Mouse (Mus musculus): ENCODE measurements around the gene Cdc16. TPM values are rescaled to one million over a fixed set of nuclear protein-coding genes. Genes with fewer than 3 reads are reported as not detected.
"Not testable (repeated sequence)": the region's sequence is repeated elsewhere in the genome, so short reads cannot be mapped to it uniquely, and the experiment has no call there.

The Cdc16 gene
- 10 to 100 TPM; 30.1 to 31.0 TPM for total RNA-seq (2021)
- long read RNA-seq, experiment 1, transcript Cdc16-201 (18 exons, 2,301 nt) = major isoform, 33 of 40 reads
- long read RNA-seq, experiment 1, partial matches to known transcripts = 1 of 40 reads
- long read RNA-seq, experiment 1, other reads (novel, unspliced or antisense) = 5 of 40 reads
- long read RNA-seq, experiment 2, transcript Cdc16-201 (18 exons, 2,301 nt) = major isoform, 13 of 18 reads
- long read RNA-seq, experiment 2, partial matches to known transcripts = 3 of 18 reads
- long read RNA-seq, experiment 2, other reads (novel, unspliced or antisense) = 2 of 18 reads

DNA sequence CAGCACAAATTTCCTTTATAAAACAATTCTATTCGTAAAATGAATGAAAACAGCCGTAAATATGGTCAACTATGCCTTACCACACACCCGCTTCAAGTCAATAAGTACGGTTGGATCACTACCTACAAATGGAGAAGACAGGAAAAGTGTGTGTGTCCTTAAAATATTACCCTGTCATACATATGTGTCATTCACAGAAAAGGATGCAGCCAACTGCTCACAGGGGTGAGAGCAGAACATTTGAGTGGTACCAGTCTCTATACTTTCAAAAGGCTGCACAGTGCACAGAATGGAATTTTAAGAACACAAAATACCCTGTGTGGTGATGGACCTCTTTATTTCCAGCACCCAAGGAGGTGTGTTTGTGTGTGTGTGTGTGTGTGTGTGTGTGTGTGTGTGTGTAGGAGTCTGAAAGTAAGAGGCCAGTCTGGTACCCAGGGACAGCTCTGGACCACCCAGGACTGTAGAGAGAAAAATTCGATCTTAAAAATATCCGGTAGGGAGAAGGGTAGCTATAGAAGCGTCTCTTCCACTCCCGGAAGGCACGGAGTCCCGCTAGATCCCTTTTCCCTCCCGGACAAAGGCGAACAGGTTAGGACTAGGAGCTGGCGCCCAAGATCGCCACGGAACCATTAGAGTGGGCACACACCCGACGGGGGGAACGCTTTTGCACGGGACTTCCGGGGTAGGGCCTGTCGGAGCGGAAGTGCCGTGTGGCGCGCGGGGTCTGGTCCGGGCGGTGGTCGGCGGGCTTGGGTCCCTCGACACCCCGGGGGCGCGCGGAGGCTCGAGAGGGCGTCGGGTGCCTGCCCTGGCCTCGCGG is at the start of gene Cdc16:
Cdc16 (plus strand) TSS at position 695 of the 823 bp plus-strand sequence.
- peak; percentile 89 to 96 for DNase-seq

DNA sequence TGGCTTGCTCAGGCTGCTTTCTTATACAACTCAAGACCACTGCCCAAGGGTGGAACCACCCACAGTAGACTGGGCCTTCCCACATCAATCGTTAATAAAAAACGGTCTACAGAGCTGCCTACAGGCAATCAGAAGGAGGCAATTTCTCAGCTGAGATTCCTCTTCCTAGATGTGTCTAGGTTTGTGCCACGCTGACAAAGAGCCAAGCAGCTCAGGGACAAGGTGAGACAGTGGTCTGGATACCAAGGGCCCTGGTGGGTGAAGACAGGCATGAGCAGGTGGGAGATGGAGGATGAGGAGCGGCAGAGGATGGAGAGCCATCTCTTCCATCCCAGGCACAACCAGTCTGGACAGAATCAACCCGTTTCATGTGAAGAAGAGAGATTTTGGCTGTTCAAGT is 49.0 kb upstream of the Cdc16 start:
- no peak for DNase-seq

DNA sequence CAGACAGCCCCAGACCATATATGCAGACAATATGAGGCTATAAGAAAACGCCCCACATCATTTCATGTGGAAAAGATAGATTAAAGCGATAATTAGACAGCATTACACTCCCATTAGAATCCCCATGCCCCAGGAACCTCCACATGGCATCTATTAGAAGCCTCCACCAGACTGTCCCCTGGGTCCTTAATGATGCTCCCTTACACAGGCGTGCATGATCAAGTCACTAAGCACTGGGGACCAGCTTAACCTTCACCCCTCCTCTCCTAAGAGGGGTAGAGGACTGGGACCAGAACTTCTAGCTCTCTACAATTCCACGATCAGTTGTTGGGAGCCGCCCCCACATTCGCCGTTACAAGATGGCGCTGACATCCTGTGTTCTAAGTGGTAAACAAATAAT is 38.5 kb upstream of the Cdc16 start:
- no peak for DNase-seq

DNA sequence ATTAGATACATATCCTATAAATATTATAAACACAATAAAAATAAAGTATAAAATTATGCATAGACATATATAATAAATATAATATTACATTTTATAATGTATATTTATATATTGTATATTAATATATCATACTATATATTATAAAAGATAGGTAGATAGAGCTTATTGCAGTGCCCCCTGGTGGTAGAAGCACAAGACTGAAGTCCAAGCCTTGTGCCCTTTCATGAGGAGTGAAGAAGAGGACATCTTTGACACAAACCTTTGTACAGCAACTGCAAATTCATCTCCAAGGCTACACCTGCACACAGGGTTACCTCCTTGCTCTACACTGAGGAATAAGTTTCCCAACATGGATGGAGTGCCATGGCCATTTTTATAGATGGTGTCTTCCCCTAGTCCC is 31.8 kb upstream of the Cdc16 start:
- DNase-seq = peak; percentile 31 to 79

DNA sequence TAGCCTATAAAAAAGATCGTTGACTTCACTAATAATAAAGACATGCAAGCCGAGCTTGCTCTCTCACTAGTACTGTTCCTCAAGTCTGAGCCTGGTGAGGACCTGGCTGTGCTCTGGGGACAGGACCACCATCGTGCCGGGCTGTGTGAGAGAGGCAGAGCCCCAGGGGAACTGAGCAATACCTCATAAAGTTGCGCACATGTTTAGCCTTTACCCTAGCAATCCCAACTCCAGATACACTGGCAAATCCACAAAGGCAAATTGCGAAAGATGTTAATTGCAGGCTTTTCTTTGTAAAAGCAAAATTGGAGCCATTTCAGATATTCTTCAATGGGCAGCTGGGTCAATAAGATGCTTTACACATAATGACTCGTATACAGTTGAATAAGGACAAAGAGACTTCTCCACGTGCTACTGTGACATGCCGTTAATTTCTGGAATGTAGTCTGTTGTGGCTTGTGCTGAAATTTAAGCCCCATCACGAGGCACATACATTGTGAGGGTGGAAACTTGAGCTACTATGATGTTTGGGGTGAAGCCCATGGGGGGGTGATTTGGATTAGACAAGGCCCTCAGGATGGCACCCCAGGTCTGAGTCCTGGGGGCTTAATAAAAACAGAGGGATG is 29.9 kb upstream of the Cdc16 start:
- no peak for DNase-seq

DNA sequence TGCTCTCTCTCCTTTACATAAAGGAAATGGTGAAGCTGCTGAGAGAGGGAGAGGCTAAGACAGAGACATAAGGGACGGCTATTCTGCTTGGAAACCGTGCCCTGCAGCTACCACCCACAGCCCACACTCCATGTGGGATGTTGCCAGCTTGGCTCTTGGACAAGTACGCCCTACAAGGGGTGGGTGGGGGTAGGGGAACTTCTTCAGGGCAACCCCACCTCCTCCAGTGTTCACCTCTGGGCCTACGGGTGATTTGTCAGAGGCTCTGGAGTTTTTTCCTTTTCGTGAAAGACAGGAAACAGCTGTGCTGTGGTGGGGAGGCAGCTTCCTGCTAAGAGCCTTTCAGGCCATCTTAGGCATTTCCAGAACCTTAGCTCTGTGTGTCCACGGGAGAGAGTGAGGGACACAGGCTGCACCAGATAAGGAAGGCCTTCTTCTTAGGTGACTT is 17.1 kb upstream of the Cdc16 start:
- DNase-seq = peak; percentile 58 to 73

DNA sequence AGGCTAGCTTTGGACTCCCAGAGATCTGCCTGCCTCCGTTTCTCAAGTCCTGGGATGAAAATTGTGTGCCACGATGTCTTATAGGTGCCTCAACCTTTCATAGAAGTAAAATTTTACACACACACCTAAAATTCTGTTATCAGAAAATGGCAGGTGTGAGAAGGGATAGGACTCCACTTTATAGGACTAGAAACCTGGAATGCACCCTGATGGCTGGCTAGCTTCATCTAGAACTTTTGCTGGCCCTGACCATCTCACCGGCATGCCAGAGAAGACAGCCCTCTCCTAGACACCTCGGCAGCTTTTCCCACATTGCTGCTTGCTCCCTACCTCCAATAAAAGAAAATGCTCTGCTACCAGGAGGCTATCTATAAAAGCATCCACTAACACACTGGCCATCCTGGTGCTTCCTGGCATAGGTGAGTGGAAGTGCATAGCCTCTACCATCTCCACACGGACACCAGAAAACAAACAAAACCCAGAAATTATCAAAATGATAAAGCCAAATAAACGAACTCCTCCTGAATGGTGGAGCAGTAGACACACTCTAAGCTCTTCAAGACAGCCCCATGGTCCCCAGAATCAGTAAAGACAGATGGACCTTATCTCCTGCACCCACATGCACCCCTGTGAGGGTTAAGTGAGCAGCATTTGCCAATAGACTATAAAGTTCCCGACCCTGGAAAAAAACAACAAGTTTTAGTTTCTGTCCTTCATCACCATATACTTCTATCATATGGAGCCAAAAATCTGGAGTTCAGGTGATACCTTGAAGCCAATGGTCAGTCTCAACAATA is 16.5 kb upstream of the Cdc16 start:
- no peak for DNase-seq

DNA sequence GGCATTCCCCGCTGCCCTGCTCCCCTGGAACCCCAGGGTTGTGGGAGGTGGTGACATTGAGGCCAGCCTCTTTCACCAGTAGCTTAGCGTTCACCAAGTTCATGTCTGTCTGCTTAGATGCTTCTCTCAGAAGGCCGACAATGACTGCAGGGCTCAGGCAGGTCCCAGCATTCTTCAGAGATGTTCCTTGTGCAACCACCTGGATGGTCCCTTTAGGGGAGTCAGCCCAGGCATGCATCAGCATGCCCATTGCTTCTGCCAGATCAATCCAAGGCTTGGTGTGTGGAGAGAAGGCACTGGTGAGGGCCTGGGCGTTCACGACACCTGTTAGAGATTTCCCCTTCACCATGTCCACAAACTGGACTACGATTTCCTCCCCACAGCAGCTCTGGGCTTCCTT is 11.3 kb upstream of the Cdc16 start:
- not testable (repeated sequence) for DNase-seq

DNA sequence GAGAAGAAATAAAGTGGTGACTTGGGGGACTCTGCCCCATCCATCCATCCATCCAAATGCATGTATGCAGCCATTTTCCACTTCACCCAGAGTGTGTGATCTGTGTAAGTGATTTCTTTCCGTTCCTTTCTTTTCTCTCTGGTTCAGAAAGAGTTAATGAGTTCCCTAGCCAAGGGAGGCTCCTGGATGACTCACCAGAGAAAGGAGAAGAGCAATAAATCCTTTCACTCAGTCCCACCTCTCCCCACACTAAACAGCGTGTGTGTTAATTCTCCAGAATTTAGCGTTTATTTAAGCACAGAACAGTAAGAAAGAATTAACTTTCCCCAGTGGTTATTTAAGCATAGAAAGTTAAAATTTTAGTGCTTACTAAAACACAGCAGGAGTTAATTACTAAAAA is 9.8 kb upstream of the Cdc16 start:
- DNase-seq = no peak

DNA sequence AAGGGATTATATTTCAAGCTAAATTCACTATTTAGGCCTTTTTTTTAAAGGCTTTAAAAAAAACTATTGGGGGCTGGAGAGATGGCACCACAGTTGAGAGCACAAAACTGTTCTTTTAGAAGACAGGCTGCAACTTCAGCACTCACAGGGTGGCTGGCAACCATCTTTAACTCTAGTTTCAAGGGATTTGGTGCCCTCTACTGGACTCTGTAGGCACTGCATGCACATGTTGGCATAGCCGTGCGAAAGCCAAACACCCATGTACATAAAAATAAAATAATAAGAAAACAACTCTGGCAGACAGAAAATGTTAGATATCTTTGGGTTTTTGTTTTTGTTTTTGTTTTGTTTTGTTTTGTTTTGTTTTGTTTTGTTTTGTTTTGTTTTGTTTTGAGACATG is 3.8 kb upstream of the Cdc16 start:
- peak; percentile 73 to 92 for DNase-seq

DNA sequence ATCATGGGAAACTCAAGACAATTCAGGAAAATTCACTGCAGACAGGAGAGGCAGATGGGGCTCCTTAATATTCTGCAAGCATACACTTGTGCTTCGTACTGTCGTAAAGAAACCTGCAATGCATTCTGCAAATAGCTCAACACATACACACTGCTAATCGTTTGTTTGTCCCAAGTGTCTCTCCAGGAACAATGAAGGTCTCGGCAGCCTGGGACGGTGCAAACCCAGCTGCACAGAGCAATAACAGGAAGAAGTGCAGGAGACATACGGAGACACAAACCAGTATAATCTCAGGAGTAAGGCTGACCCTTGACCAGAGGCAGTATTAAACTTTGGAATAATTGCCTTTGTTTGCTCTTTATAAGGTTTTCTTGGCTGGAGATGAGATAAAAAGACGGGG is 996 bp upstream of the Cdc16 start:
- no peak for DNase-seq

DNA sequence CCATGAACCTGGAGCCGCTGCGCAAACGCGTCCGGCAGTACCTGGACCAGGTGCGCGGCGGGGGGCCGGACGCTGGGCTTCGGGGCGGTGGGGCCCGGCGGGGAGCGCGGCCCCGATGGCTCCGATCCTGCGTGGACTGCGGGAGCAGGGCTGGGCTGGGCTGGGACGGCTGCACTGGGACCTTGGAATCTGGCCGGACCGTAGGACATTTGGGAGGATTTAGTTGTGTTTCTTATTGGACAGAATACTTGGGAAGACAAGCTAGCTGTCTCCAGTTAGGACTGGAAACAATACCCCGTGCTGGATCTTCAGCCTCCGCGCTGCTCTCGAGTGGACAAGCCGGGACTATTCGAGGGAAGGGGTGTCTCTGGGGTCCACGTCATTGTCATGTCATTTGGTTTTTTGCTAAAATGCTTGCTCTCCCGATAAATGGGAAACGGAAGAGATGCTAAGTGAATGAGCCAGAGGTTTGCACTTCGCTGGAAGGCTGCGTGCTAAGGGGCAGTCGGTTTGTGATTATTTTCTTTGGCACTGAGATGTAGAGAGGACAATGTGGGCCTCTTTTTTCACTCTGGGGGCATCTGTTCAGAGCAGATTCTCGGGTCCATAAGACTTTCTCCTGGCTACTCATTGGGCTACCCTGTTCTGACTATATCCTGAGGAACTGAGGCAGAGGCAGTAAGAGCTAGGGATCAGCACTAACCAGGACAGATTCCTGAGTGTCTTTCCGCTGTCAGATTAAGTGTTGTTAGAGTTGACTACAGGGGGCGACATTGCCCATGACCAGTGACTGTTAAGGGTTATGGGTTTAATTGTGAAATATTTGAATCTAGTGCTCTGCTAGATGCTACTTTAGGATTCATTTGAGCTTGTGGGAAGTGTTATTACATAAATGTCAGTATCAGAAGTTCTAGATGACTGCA is 590 bp downstream of the Cdc16 start:
- DNase-seq = peak; percentile 54 to 68

DNA sequence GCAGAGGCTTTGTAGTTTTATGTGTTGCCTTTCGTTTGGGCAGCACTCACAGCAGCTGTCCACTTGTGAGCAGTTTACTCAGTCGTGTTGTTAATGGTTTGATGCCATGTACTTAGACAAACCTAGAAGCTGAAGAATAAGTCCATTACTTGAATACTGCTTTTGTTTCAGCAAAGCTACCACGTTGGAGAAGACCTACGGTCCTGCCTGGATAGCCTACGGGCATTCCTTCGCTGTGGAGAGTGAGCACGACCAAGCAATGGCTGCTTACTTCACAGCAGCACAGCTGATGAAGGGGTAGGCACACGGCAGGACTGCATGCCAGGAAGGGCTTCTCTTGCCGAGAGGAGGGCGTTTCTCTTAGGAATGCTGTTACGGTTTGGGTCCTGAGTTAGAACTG is 11.7 kb downstream of the Cdc16 start:
- no peak for DNase-seq

DNA sequence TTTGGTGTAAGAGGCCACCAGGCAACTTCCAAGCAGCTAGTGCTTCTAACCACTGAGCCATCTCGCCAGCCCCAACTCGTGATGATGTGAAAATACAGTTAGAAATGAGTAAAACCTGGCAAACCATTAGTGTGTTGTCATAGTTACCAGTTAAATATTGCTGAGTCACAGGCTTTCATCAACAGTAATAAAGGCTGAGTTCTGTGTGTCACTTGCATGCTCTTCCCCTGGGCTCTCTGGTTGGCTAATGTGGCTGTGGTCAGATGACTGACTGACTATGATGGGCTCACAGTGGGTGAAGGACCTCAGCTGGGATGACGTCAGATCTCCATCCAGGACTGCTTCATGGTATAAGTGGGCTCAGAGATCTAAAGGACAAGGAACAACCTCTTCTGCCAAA is 23.1 kb downstream of the Cdc16 start:
- no peak for DNase-seq

DNA sequence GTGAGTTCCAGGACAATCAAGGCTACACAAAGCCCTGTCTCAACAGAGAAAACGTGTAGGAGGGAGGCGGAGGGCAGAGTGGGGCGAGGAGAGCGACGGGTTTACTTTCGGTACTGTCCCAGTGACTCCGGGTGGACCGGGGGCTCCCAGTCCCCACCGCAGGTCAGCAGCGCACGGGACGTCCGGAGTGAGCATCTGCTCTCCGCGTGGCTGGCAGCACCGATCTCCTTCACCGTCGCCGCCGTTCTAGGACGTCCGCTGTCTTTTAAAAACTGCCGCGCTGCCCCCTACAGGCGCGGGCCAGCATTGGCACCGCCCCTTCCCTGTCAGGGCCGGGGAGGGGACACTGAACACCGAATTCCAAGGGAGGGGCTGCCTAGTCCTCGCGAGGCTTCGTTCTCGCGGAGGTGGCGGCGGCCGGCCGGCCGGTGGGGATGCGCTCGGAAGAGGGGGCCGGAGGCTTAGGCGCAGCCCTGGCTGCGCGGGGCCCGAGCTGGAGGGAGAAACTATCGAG is 27.8 kb downstream of the Cdc16 start, which contains the start of gene Upf3a:
Upf3a (plus strand) TSS at position 366 of the 514 bp plus-strand sequence.
- DNase-seq = peak; percentile 92 to 95

DNA sequence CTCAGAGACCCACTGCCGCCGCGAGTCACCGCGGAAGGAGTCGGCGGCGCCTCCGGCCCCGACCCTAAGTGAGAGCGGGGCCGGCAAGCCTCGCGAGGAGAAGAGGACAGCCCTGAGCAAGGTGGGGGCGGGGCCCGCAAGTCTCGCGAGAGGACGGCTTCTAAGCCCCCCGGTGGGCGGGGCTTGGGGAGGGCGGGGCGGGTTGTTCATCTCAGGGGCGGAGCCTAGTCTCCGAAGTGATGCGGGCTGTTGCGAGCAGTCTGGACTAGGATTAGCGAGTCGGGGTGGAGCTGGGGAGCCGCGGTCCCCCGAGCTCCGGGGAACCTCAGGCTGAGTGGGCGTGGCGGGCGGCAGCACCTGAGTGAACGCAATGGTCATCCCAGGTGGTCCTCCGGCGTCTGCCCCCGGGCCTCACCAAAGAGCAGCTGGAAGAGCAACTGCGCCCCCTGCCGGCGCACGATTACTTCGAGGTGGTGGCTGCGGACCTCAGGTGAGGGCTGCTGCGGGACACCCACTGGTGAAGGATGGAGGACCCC is 28.4 kb downstream of the Cdc16 start:
- DNase-seq = peak; percentile 95 to 98

DNA sequence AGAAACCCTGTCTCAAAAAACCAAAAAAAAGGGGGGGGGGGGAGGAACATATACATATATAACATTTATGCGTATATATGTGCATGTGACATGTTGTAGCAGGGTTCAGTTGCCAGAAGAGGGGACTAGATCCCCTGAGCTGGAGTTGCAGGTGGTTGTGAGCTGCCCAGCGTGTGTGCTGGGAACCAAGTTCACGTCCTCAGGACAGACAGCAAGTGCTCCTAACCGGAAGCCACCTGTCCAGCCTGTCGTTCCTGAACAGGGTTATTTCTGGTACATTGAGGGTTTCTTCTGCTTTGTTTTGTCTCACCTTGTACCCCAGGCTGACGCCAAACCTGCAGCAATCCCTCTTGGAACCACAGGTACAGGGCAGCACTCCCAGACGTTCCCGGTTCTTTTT is 32.1 kb downstream of the Cdc16 start:
- no peak for DNase-seq

DNA sequence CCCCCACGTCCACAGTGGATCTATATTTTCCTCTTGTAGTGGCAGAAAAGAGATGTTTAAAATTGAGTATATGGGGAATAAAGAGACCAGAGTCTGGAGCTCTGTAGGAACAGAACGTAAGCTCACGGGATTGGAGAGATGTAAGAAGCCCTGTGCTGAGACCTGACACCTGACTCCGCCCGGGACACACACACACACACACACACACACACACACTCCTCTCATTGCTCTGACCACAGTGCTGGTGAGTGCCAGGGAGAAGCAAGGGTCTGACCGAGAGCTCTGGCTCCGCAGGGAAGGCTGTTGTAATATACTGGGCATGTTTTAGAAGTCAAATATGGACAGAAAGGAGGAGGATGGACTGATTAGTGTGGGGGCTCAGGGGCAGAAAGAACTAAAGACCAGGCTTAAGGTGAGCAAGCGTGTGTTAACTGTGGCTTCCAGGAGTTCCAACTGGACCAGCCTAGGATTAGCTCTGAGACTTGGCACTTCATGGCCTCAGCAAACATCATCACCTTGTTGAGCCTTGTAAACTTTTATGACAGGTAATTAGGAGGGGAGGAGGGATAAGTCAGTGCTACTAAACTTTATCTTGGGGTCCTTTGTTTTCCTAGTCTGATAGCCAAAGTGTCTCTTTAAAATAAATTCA is 35.7 kb downstream of the Cdc16 start:
- no peak for DNase-seq

DNA sequence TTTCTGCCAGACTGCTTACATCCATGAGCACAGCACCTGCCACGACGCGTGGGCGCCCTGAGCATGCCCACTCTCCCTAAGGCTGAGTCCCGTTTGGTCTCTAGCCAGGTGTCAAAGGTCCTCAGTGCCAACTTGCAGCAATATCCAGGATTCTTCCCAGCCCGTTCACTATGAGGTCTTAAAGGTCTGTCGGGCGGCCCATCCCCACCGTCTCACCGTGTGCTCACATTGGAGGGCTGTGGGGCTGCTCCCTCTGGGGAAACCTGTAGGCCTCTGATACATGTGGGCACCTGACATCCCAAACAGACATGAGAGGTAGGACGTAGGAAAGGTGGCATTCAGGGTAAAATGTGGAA is 36.2 kb downstream of the Cdc16 start:
- DNase-seq = no peak

DNA sequence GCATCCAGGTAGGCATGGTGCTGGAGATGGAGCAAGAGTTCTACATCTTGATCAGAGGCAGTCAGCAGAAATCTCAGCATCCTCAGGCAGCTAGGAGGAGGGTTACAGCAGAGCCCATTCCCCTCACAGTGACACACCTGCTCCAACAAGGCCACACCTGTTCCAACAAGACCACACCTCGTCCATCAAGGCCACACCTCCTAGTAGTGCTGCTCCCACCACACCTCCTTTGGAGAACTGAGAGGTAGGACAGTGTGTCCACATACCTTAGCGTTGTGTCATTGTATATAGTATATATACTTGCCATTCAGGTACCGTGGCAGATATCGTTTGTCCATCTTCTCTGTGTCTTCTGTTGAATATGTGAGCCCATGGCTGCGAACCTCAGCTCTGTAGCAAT is 40.2 kb downstream of the Cdc16 start:
- DNase-seq = no peak
